Mouse (Mus musculus): ENCODE data around the gene Aptx.

The Aptx gene

DNA sequence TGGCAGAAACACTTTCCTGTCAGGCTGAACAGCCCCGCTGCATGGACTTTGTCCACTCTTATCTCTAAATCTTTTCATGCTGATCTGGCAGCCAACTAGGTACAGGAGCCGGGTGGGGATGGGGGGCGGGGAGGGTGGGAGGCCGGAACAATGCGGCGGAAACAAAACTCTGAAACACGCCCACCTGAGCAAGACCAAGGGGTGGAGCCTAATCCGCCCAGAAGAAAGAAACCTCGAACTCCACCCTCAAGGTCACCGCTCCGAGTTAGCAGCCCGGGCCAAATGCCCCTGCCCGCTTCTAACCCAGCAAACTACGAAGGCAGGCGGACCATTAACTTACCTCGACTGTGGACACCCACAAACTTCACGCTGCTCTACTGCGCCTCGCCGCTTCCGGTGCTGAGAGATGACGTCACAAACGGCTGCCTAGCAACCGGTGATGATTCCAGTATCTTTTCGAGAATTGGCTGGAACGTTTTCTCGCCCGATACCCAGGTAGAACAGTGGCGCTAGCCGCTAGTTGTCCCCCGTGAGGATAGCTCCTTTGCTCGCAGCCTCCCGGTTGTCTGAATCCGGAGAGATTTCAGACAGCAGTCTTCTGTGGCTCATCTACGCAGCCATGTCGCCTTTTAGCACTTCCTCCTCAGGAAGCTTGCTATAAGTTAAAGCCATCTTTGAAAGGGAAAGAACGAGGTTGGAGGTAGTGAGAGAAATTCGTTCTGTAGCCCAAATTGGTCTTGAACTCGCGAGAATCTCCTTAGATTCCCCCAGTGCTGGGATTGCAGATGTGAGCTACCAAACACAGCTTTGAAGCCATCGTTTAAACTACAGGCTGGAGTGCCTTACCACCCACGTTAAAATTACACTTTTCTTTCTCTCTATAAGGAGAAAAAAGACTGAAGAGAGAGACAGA lies at the start of gene Aptx:
Gene Aptx (minus strand): TSS at position 398 of the 913 bp plus-strand sequence.
- peak; percentile 98 for DNase-seq (ENCODE audit: extremely low spot score)

DNA sequence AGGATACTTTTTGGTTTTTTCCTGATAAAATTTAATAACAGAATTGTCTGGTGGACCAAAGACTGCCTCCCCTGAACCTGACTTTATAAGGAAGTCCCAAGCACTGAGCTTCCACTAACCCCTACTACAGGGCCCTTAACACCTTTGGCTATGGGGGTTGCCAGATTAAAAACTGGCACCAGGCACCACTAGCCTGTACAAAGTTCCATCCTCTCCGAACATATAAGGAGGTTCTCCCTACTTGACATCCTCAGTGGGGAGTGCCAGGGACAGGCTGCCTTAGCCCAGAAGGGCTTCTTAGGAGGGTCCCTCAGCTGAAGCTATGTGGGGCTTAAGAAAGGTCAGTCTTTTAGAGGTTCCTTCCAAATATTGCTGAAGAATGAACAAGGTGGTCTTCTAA lies 32.4 kb upstream of the Aptx start:
- DNase-seq (ENCODE audit: extremely low spot score), result no peak

DNA sequence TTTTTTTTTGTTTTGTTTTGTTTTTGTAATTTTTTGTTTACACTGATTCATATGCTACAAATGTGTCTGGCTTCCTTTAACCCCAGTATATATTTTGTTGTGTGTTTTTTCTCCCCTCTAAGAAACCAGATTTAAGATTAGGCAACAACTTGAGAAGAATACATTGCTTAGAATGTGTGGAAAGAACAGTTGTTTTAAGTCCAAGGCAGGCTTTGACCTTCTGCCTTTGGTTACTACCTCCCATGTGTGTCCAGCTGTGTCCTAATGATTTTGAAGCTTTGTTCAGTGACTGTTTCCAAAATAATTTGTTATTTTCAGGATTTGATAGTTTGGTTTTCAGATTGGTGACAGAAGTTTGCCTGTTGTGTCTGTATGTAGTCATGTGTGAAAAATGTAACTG lies 28.3 kb upstream of the Aptx start:
- DNase-seq (ENCODE audit: extremely low spot score), result no peak

DNA sequence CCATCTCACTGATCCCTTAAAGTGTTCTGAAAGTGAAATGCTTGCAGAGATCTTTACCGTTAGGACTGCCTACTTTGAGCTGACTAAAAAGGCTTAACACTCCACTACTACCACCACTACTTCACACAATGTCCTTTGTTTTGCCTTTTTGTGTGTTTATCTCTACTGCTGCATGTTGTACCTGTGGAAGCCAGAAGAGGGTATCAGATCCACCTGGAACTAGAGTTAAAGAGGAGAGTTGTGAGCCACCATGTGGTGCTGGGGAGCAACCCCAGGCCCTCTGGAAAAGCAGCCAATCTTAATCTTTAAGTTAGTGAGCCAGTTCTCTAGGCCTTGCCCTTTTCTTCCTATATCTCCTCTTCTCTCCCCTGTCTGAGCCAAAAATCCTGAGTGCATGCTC lies 24.3 kb upstream of the Aptx start:
- DNase-seq (ENCODE audit: extremely low spot score), result no peak

DNA sequence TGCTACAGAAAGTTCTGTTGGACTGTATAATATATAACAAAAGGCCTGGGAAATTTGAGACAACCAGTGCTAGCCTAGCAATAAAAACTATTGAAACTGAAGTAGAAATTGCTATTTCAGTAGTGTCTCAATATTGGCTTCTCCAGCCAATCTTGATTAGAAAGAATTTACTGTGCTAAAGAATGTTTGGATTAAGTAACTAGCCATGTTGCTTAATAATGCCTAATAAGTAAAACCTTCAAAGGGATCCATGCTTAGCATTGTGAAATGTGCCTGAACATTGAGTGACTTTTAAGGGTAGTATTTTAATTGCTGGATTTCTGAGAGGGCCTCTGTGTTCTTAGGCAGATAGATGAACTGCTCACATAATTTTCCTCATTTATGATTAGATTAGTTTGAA lies 22.6 kb upstream of the Aptx start:
- DNase-seq (ENCODE audit: extremely low spot score), result no peak

DNA sequence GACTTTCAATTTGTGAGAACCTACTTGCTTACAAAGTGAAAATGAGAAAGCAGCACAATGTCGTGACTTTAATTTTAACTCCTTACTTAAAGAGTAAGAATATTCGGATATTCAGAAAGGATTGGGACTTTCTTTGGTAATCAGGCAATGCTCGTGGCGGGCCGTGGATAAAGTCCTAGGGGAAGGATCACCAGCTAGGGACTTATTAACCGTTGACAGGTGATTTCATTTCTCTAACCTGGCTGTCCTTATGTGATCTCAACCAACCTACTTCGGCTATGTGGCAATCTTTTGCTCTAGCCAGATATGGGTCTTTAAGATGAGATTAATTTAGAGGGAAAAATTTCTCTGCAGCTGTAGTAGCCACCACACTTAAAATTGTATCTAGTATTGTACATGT lies 22.1 kb upstream of the Aptx start:
- no peak for DNase-seq (ENCODE audit: extremely low spot score)

DNA sequence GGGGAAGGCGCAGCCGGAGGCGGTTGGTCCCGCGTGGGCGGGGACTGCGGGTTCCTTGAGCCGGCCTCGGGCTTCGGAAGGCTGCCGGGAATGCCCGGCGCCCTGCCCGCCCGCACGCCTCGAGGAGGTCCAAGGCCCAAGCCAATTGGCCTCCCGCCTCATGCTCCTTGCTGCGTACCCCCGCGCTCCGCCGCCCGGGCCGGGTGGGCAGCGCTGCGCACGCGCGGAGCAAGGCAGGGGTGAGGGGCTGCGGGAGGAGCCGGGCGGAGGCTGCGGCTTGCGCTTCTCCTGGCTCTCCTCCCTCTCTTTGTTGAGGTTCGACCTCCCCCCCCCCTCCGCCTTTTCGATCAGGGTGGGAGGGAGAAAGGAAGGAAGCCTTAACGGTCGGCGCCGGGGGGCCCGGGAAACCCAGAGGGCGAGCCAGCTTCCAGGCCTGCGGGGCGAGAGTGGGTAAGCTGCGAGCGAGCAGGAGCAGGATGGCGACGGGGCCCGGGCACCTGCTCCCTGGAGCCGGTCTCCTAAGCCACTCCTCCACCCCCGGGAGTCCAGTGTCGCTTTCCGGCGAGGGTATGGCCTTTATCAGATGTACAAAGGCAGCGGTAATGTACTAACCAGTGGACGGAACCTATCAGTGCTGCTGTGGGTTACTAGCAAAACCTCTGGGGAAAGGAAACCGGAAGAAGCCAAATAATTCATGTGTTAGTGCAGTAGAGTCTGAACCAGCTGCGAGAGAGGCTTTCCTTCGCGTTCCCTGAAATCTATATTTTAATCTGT lies 19.9 kb upstream of the Aptx start:
- DNase-seq (ENCODE audit: extremely low spot score), result peak; percentile 86

DNA sequence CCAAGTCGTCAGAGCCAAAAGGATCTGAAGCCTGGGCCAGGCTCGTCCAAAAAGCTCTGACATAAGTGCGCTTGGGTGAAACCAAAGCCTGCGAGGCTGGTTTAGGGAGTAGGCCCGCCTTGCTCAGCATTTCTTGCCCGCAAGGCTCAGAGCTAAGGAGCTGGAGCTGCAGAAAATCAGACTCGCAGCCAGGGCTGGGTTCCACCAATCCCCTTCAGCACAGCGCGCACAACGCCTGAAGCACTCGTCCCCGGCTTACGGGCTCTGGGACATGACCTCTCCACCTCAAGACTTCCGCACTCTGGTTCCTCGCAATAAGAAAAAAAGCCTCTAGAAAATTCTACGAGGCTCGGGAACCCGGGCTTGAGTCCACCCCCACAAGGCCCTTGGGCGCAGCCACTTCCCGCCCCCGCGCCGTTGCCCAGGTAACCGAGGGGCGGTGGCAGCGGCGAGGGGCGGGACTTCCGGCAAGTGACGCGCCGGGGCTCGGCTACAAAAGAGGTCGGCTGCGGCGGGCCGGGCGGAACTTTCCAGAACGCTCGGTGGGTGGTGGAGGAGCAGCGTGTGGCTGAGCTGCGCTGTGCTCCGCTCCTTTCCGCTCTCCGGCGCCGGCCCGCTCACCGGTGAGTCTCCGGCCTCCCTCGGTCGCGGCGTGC lies 19.1 kb upstream of the Aptx start, which contains the start of gene Dnaja1:
Gene Dnaja1 (plus strand): TSS at position 140 of the 656 bp plus-strand sequence.
- peak; percentile 96 for DNase-seq (ENCODE audit: extremely low spot score)

DNA sequence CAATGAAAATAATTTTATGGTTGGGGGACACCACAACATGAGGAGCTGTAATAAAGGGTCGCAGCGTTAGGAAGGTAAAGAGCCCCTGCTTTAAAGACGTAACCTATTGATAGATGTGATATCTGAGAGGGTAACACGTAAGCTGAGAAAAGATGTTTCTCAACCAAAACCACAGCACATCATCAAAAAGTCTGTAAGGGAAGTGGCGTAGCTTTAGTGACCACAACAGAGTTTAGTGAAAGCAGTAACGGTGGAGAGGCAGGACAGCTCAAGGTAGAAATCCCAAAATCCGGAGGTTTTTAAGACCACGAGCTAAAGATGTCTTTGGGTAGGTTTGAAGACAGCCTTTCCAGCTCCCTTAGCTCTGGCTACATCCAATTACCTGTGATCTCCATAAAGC lies 17.9 kb upstream of the Aptx start:
- no peak for DNase-seq (ENCODE audit: extremely low spot score)

DNA sequence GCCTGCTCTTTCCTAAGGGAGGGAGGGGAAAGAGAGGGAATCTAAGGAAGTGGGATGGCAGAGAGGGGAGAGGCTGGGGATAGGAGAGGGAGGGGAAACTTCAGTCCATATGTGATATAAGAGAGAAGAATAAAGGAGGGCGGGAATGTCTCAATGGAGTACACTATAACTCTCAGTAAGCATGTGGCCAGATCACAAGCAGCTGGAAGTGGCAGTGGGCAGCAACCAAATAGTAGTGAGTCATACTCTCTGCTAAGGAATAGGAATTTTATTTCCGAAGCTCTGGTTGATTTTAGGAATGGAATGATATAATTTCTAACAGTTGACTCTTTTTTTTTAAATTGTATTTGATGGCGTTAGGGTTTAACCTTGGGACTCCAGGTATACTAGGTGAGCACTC lies 14.1 kb upstream of the Aptx start:
- no peak for DNase-seq (ENCODE audit: extremely low spot score)

DNA sequence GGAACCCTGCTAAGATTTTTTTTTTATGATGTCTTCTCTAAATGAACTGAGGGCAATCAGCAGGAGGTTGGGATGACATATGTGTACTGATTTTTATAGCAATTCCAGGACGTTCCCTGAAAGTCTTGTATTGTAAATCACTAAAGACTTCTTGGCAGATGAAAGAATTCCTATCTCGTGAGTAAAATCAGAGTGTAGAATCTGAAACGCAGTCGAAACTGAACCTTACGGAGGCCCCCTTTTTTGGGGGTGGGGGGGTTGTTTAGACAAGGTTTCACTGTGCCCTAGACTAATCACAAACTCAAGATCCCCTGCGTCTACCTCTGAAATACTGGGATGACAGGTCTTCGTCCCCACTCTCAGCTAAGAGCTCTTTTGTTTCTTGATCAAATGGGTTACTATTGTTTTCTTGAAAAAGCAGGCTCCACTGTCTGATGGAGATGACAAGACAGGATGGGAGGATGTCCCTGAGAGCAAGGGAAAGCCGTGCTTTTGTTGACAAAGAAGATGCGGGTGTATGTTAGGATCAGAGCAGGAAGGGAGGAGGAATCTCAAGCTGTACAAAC lies 799 bp upstream of the Aptx start:
- DNase-seq (ENCODE audit: extremely low spot score), result no peak

DNA sequence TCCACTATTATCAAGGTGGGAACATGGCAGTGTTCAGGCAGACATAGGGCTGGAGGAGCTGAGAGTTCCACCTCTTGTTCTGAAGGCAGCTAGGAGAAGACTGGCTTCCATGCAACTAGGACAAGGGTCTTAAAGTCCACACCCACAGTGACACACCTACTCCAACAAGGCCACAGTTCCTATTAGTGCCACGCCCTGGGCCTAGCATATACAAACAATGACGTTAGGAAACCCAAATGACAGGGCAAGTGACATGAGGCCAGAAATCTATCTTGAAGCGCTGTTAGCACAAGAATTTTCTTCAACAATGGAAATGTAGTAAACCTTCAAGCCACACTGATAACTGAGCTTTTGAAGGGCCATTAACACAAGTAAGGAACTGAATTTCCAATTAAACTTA lies 1.2 kb downstream of the Aptx start:
- DNase-seq (ENCODE audit: extremely low spot score), result no peak

DNA sequence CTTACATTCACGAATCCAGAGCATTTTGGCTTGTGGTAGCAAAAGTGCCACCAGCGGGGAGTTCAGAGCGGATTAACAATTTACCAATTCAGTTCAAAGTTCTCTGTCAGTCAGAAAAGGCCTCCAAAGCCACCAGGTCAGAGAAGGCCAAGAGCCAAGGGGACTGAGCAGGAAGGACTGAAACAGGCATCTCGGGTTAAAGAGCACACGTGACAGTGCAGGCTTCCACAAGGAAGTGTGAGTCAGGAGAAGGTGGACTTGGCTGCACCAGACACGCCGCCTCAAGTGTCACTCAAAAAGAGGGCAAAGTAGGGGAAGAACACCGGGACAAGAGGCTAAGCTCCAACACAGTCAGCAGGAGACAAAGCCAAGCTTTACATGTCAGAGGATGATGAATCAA lies 2.8 kb downstream of the Aptx start:
- DNase-seq (ENCODE audit: extremely low spot score), result no peak

DNA sequence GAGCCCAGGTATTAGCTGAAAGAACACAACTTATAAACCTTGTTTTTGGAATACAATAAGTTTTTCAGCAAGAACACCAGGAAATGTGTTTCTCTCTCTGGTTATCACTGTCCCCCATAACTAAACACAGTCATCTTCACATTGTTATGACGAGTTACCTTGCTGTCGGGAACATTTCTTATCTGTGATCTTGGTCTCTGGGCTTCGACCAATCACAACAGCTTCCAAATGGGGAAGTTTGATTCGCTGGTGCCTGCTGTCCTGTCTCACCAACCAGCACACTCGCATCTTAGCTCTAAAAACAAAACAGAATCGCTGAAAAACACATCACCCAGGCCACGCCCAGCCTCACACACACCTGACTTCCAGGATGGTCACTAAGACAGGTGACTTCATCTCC lies 5.9 kb downstream of the Aptx start:
- DNase-seq (ENCODE audit: extremely low spot score), result no peak

DNA sequence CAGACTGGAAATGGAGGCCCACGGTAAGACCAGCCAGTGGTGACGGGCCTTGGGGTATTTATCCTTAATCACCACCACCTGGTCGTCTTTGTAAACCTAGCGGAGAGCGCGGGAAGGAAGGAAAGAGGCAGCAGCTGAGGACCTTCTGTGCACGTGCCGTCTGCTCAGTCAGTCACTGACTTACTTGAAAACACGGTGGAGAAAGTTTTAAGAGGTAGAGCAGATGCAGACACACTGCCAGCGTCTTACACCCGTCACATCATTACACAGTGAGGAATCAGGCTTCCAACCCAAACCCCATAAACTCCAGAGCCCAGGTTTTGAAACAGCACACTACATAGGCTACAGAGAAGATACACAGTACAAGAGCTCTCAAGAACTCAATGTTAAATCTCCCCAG lies 11.9 kb downstream of the Aptx start:
- DNase-seq (ENCODE audit: extremely low spot score), result no peak

DNA sequence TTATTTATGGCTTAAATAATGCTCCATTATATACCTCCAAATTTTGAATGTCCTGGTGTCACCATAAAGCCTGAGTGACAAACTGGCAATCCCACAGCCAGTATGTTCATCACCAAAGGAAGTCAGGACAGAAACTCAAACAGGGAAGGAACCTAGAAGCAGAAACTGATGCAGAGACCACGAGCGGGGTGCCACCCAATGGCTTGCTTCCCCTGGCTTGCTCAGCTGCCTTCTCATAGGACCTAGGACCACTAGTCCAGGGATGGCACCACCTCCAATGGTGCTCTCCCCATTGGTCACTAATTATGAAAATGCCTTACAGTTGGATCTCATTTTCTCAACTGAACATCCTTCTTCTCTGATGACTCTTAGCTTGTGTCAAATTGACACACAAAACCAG lies 19.7 kb downstream of the Aptx start:
- no peak for DNase-seq (ENCODE audit: extremely low spot score)

DNA sequence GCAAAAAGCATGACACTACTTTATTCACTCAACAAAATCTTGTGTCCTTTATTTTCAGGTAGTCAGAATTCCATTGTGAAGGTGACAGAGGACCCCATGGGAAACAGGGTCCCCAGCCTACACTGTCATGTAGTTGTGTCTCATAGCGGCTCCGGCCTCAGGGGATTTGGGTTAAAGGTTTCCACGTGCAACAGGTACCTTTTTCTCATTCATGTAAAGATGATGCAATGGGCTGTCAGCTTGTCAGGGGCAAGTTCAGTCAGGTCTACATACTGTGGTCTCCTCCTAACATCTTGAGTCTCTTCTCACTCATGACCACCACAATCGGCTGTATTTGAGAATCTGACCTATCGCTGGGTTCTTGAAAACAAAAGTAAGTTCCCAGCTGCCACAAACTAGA lies 20.6 kb downstream of the Aptx start:
- no peak for DNase-seq (ENCODE audit: extremely low spot score)

DNA sequence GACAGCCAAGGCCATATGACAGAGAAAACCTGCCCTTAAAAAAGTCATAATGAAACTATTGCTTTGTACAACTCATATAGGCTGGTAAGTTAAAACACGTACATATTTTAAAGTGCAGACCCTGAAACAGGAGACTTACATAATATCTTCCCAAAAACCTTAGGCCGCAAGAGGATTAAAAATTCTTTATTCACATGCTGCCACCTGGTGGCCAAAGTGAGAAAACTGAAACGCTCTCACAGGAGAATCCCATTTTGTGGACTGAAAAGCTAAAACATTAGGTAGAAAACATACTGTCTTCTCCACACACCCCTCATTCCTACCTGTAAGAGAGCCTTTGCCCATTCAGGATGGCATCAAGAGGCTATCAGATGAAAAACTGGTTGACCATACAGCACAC lies 21.1 kb downstream of the Aptx start:
- DNase-seq (ENCODE audit: extremely low spot score), result peak; percentile 48

DNA sequence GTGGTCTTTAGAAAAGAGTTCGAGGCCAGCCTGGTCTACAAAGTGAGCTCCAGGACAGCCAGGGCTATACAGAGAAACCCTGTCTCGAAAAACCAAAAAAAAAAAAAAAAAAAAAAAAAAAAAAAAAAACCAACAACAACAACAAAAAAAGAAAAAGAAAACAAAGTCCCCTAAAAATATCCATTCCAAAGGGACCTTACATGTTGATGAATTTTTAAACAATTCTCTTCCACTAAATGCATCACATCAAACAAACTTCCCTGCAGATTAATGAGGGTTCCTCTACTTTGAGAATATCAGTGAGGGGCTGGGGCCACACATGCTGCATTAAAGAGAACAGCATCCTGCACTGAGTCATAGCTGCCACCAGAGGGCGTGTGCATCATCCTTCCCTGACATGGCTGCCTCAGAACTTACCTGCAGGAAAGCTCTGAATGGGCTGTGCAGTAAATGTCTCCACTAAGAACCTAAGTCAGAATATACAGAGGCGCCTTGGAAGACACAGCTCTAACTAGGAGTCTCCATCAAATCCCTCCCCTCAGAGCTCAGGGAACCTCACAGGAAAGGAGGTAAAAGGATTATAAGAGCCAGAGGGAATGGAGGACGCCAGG lies 22.6 kb downstream of the Aptx start:
- peak; percentile 45 for DNase-seq (ENCODE audit: extremely low spot score)

DNA sequence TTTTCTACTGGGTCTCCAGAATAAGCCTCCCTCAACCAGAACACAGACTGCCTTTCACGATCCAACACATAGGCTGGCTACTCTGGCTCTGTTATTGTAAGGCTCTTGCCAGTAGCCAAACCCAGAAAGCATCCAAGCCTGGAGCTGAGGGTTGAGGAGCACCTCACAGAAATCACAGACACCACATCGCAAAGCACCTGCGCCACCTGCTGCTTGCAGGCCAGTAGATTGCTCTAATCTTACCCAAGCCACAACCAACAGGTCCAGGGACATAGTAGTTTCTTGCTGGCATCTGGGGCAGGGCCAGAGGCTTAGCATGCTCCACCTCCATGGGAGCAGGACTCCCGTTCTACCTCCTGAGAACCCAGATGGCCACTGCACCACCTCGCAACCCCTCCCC lies 25.9 kb downstream of the Aptx start:
- DNase-seq (ENCODE audit: extremely low spot score), result peak; percentile 20

DNA sequence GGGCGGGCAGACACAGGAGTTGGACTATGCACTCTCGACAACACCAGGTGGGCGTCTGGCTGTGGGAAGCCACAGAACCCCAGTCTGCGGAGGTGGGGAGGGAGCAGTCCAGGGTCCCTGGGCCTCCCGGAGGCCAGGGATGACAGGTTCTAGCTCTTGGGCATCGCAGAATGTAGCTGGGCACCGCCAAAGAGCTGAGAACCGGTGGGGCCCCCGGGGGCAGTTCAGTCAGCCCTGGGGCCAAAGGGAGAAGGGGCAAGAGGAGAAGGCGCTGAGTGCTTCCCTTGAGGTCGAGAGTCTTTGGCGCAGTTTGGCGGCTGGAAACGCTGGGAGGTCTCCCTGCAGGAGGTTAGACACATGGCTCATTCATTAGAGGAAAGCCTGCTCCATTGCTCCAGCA lies 26.7 kb downstream of the Aptx start:
- DNase-seq (ENCODE audit: extremely low spot score), result no peak

DNA sequence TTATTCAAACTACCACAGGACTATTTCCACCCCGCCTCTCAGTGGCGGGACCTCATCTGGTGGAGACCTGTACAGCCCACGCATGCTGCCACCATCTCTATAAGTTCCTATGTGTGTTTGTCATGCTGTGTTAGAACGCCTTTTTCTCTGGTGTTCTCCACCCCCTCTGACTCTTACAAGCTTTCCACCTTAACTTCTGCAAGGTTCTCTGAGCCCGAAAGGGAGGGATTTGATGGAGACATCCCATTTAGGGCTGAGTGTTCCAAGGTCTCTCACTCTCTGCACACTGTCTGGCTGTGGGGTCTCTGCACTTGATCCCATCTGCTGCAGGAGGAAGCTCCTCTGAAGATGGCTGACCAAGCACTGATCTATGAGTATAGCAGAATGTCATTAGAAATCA lies 29.5 kb downstream of the Aptx start:
- DNase-seq (ENCODE audit: extremely low spot score), result no peak

Measured in embryo, embryonic 9.5 days (tissue).